8 mouse cellular contexts compared by ENCODE assay signal in the genomic region with DNA sequence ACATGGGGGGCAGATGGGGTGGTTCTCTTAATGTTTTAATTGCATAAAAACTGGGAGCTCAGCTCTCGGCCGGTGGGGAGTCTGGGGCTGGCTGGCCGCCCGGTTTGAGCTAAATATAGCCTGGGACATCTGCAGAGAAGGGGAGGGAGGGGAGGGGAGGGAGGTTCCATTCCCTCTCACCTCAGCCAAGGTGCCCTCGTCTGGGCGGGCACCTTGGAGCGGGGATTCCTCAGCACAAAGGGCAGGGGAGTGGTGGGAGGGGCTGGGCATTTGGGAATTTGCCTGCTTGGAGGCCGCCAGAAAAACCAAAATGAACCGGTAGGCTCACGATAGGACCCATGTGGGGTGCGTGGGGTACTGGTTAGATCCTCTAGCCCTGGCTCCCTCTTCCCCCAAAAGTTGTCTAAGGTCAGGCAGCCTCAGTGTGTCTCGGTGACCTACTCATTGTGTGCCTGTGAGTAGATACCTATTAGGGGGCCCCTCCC. TPM values are rescaled to one million over a fixed set of nuclear protein-coding genes. Genes with fewer than 3 reads are reported as not detected.
A peak's percentile ranks its signal among the peaks of the same experiment; 100 is the strongest.
DNase-seq lines count a peak whose midpoint lies in the region; ATAC-seq and TF ChIP-seq lines count a peak whose summit lies in the region.
"Had no signal": no experiment of that assay in that cellular context is flagged by ENCODE, and none has a peak within 500 bp of the region (broad histone marks: within the 10 kb centered on the region; RNA-seq: fewer than 3 reads in every experiment).

No protein-coding gene starts in this region.

- H3K9me3 ChIP-seq in E14TG2a.4 (ENCODE audit: low read length), result peaks cover 8% of the 10 kb centered on the region; the same call in 1 of the 2 replicates
- no peaks in the 10 kb centered on the region for H3K9me3 ChIP-seq in embryonic facial prominence, embryonic 13.5 days
- no peaks in the 10 kb centered on the region for H3K9me3 ChIP-seq in hindbrain, embryonic 13.5 days
- no peaks in the 10 kb centered on the region for H3K9me3 ChIP-seq in limb, embryonic 10.5 days (replicated peaks)
- no peaks in the 10 kb centered on the region for H3K9me3 ChIP-seq in midbrain, postnatal 0 days (ENCODE audit: low read length)

- peak overlapping the region; percentile 98 for H3K4me3 ChIP-seq in E14TG2a.4 (replicated peaks; ENCODE audit: low read length)
- peak overlapping the region; percentile 78 for H3K4me3 ChIP-seq in embryonic facial prominence, embryonic 13.5 days
- peak overlapping the region; percentile 50 for H3K4me3 ChIP-seq in hindbrain, embryonic 13.5 days
- H3K4me3 ChIP-seq in limb, embryonic 10.5 days, result peak overlapping the region; percentile 78
- peak overlapping the region; percentile 41 for H3K4me3 ChIP-seq in midbrain, postnatal 0 days (ENCODE audit: low read depth, low read length)

- peak overlapping the region; percentile 100 for H3K27ac ChIP-seq in embryonic facial prominence, embryonic 13.5 days
- peak overlapping the region; percentile 92 for H3K27ac ChIP-seq in hindbrain, embryonic 13.5 days
- H3K27ac ChIP-seq in limb, embryonic 10.5 days, result peak overlapping the region; percentile 95
- H3K27ac ChIP-seq in midbrain, postnatal 0 days (ENCODE audit: low read depth, low read length), result peak overlapping the region; percentile 44

- no peak for TF ChIP-seq CTCF in E14TG2a.4 (conservative IDR thresholded peaks at IDR 0.05; ENCODE audit: low read length)
- TF ChIP-seq CTCF in midbrain, postnatal 0 days (IDR thresholded peaks at IDR 0.05), result no peak

- DNase-seq in ZHBTc4 (ENCODE audit: low read depth, low spot score), result peak; percentile 94
- peak; percentile 51 for DNase-seq in limb, embryonic 10.5 days (ENCODE audit: low spot score)
- DNase-seq in midbrain, postnatal 0 days (ENCODE audit: low spot score), result no peak

- H3K4me1 ChIP-seq in E14TG2a.4 (replicated peaks; ENCODE audit: low read depth, low read length), result peaks cover 89% of the 10 kb centered on the region
- H3K4me1 ChIP-seq in embryonic facial prominence, embryonic 13.5 days, result peaks cover 89% of the 10 kb centered on the region
- H3K4me1 ChIP-seq in hindbrain, embryonic 13.5 days (replicated peaks), result peaks cover 95% of the 10 kb centered on the region
- peaks cover 99% of the 10 kb centered on the region for H3K4me1 ChIP-seq in limb, embryonic 10.5 days
- peaks cover 12% of the 10 kb centered on the region; the same call in 1 of the 2 replicates for H3K4me1 ChIP-seq in midbrain, postnatal 0 days (ENCODE audit: insufficient read depth, low read length)

- H3K4me2 ChIP-seq in embryonic facial prominence, embryonic 13.5 days, result peak overlapping the region; percentile 91
- peak overlapping the region; percentile 94 for H3K4me2 ChIP-seq in hindbrain, embryonic 13.5 days
- peak overlapping the region; percentile 66 for H3K4me2 ChIP-seq in midbrain, postnatal 0 days (ENCODE audit: low read depth, low read length, poor library complexity, severe bottlenecking)

- peaks cover 24% of the 10 kb centered on the region for H3K36me3 ChIP-seq in E14TG2a.4 (ENCODE audit: insufficient read depth, low read length)
- H3K36me3 ChIP-seq in embryonic facial prominence, embryonic 13.5 days, result no peaks in the 10 kb centered on the region; the same call in 1 of the 2 replicates
- H3K36me3 ChIP-seq in hindbrain, embryonic 13.5 days, result no peaks in the 10 kb centered on the region
- H3K36me3 ChIP-seq in limb, embryonic 10.5 days, result peaks cover 16% of the 10 kb centered on the region
- no peaks in the 10 kb centered on the region for H3K36me3 ChIP-seq in midbrain, postnatal 0 days (ENCODE audit: insufficient read depth, low read length)

- 3% methylated on average over 12 of the region's 12 CpGs for WGBS in embryonic facial prominence, embryonic 13.5 days
- 2% methylated on average over 12 of the region's 12 CpGs for WGBS in hindbrain, embryonic 13.5 days
- WGBS in limb, embryonic 10.5 days, result 5% methylated on average over 12 of the region's 12 CpGs
- WGBS in midbrain, postnatal 0 days, result 5% methylated on average over 9 of the region's 12 CpGs

- peaks cover 4% of the 10 kb centered on the region for H3K27me3 ChIP-seq in E14TG2a.4 (ENCODE audit: insufficient read depth, low read length)
- no peaks in the 10 kb centered on the region for H3K27me3 ChIP-seq in embryonic facial prominence, embryonic 13.5 days
- H3K27me3 ChIP-seq in hindbrain, embryonic 13.5 days, result no peaks in the 10 kb centered on the region
- no peaks in the 10 kb centered on the region for H3K27me3 ChIP-seq in limb, embryonic 10.5 days (ENCODE audit: low read depth, poor library complexity, severe bottlenecking)
- H3K27me3 ChIP-seq in midbrain, postnatal 0 days (ENCODE audit: insufficient read depth, low read length), result no peaks in the 10 kb centered on the region

- peak overlapping the region; percentile 61 for H3K9ac ChIP-seq in embryonic facial prominence, embryonic 13.5 days
- peak overlapping the region; percentile 70 for H3K9ac ChIP-seq in hindbrain, embryonic 13.5 days
- peak overlapping the region; percentile 60 for H3K9ac ChIP-seq in midbrain, postnatal 0 days (replicated peaks; ENCODE audit: low read length, poor library complexity, severe bottlenecking)

- ATAC-seq in embryonic facial prominence, embryonic 13.5 days (ENCODE audit: insufficient number of reproducible peaks, insufficient read depth, low FRiP score, low TSS enrichment, low read depth), result no peak
- ATAC-seq in hindbrain, embryonic 13.5 days (ENCODE audit: low FRiP score), result 0 out of 2 replicates have a peak, but pooled peaks have one; percentile 0
- no peak for ATAC-seq in midbrain, postnatal 0 days (ENCODE audit: low FRiP score)
- ATAC-seq in erythroid progenitor cell, adult 5-6 weeks (replicated peaks; ENCODE audit: low FRiP score, poor library complexity, severe bottlenecking), result no peak

RNA-seq across cellular contexts. Expression of a gene that starts 13.8 kb away (rescaled TPM):
- polyA plus RNA-seq in embryonic facial prominence, embryonic 13.5 days (2015; fragmentation: Nextera tagmentation; extraction: Ambion mirVana), result 39.4 and 44.7 TPM in 2 replicates
- 17.1 and 20.3 TPM in 2 replicates for polyA plus RNA-seq in hindbrain, embryonic 13.5 days (2015; fragmentation: Nextera tagmentation; extraction: Ambion mirVana)
- polyA plus RNA-seq in limb, embryonic 10.5 days (2016; fragmentation: Nextera tagmentation; extraction: Ambion mirVana), result 38.4 and 43.7 TPM in 2 replicates
- total RNA-seq in midbrain, postnatal 0 days (2014; rRNA removed), result 14.3 and 20.4 TPM in 2 replicates
- 8.2 and 8.7 TPM in 2 replicates for polyA plus RNA-seq in midbrain, postnatal 0 days (2015; fragmentation: Nextera tagmentation; extraction: Ambion mirVana)
- total RNA-seq in erythroid progenitor cell, adult 5-6 weeks (2015; ENCODE audit: low replicate concordance), result 4.3 and 18.4 TPM in 2 replicates
- 0.51 and 1.4 TPM in 2 replicates for total RNA-seq in erythroid progenitor cell, adult 5-6 weeks (2017; ENCODE audit: low replicate concordance)

RNA-seq across cellular contexts. Expression of a gene that starts 33.8 kb away (rescaled TPM):
- polyA plus RNA-seq in embryonic facial prominence, embryonic 13.5 days (2015; fragmentation: Nextera tagmentation; extraction: Ambion mirVana), result 26.9 and 31.5 TPM in 2 replicates
- polyA plus RNA-seq in hindbrain, embryonic 13.5 days (2015; fragmentation: Nextera tagmentation; extraction: Ambion mirVana), result 5.9 and 6.0 TPM in 2 replicates
- 69.9 and 79.5 TPM in 2 replicates for polyA plus RNA-seq in limb, embryonic 10.5 days (2016; fragmentation: Nextera tagmentation; extraction: Ambion mirVana)
- 0.19 and 0.44 TPM in 2 replicates for total RNA-seq in midbrain, postnatal 0 days (2014; rRNA removed)
- polyA plus RNA-seq in midbrain, postnatal 0 days (2015; fragmentation: Nextera tagmentation; extraction: Ambion mirVana), result 0.52 and 0.65 TPM in 2 replicates
- 72.4 and 84.3 TPM in 2 replicates for total RNA-seq in erythroid progenitor cell, adult 5-6 weeks (2015; ENCODE audit: low replicate concordance)
- 96.1 and 116 TPM in 2 replicates for total RNA-seq in erythroid progenitor cell, adult 5-6 weeks (2017; ENCODE audit: low replicate concordance)

RNA-seq across cellular contexts. Expression of a gene that starts 41.4 kb away (rescaled TPM):
- polyA plus RNA-seq in embryonic facial prominence, embryonic 13.5 days (2015; fragmentation: Nextera tagmentation; extraction: Ambion mirVana), result 0.34 and 0.44 TPM in 2 replicates
- 1.5 and 1.6 TPM in 2 replicates for polyA plus RNA-seq in hindbrain, embryonic 13.5 days (2015; fragmentation: Nextera tagmentation; extraction: Ambion mirVana)
- polyA plus RNA-seq in limb, embryonic 10.5 days (2016; fragmentation: Nextera tagmentation; extraction: Ambion mirVana), result 0.24 and 0.29 TPM in 2 replicates
- total RNA-seq in midbrain, postnatal 0 days (2014; rRNA removed), result 3.0 and 5.1 TPM in 2 replicates
- 4.5 and 5.1 TPM in 2 replicates for polyA plus RNA-seq in midbrain, postnatal 0 days (2015; fragmentation: Nextera tagmentation; extraction: Ambion mirVana)
- total RNA-seq in erythroid progenitor cell, adult 5-6 weeks (2015; ENCODE audit: low replicate concordance), result not detected in 2 replicates
- not detected in 2 replicates for total RNA-seq in erythroid progenitor cell, adult 5-6 weeks (2017; ENCODE audit: low replicate concordance)
- total RNA-seq: gastrocnemius, adult 8-10 months had no signal

Comparison
In these comparisons a context has a peak if more than half of its experiments do, and no peak if none do; other contexts are left out.
1. H3K4me3 ChIP-seq: peak in every context shown above with its lines; median percentile 98 in E14TG2a.4; 78 in embryonic facial prominence, embryonic 13.5 days; 78 in limb, embryonic 10.5 days; 50 in hindbrain, embryonic 13.5 days; 41 in midbrain, postnatal 0 days.
2. H3K27ac ChIP-seq: peak in every context shown above with its lines; median percentile 100 in embryonic facial prominence, embryonic 13.5 days; 95 in limb, embryonic 10.5 days; 92 in hindbrain, embryonic 13.5 days; 44 in midbrain, postnatal 0 days.